Mouse (Mus musculus): ENCODE data around the gene Pthlh. TPM values are rescaled to one million over a fixed set of nuclear protein-coding genes. Genes with fewer than 3 reads are reported as not detected.
A peak's percentile ranks its signal among the peaks of the same experiment; 100 is the strongest.

Gene Pthlh
- polyA plus RNA-seq, 1 experiment from 2014 or later, result 0.18 TPM

DNA sequence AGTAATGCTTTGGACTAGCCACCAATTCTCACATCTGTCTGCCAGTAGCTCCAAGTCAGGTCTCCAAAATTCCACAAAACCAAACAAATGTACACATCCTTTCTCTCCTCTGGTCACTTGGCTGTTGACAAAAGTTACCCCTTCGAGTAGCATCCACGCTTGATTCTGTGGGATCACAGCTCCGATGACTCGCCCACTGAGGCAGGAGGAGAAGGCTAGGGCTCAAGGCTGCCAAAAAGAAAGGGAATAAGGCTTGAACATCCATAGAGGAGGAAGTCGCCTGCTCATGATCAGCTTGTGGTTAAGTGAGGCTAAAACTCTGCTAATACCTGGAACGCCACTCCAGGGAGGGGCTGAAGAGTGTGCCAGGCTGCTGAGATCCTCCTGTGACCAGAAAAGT, 2.5 kb upstream of the Pthlh start:
- Histone ChIP-seq H3K27me3 (replicated peaks; ENCODE audit: control insufficient read depth, insufficient read depth, low read length) (peaks cover 43% of the 10 kb centered on the region), H3K4me2 (no peak overlapping the region), H3K4me1 (replicated peaks; ENCODE audit: control insufficient read depth, insufficient read depth, low read length) (no peaks in the 10 kb centered on the region), H3K4me3 (ENCODE audit: low read depth, low read length) (no peak overlapping the region), H3K36me3 (ENCODE audit: control insufficient read depth, insufficient read depth, low read length) (no peaks in the 10 kb centered on the region), H3K9me3 (ENCODE audit: control insufficient read depth, low read length) (no peaks in the 10 kb centered on the region), H3K9ac (ENCODE audit: low read depth, low read length) (no peak overlapping the region), H3K27ac (ENCODE audit: low read depth, low read length) (no peak overlapping the region)
- no peak for ATAC-seq (replicated peaks; ENCODE audit: low FRiP score)
- no peak for DNase-seq (ENCODE audit: low spot score)
- 69% methylated on average over 6 of the region's 6 CpGs for WGBS

DNA sequence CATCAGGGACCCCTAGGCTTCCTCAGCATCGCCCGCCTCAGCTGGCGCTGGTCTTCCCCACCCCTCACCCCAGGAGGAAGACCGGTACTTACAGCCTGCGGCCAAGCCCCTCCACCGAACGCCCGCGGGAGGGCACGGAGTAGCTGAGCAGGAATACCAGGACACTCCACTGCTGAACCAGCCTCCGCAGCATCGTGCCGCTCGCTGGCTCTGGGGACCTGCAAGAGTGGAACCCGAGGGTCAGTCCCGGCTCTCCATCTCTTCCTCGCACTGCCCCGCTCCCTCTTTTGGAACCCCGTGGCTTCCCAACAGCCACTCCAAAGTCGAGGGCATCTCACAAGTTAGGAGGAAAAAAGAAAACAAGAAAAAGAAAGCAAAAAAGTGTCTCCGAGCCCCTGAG, 805 bp downstream of the Pthlh start:
- Histone ChIP-seq H3K4me1 (replicated peaks; ENCODE audit: control insufficient read depth, insufficient read depth, low read length) (no peaks in the 10 kb centered on the region), H3K4me3 (ENCODE audit: low read depth, low read length) (peak overlapping the region; percentile 41), H3K36me3 (ENCODE audit: control insufficient read depth, insufficient read depth, low read length) (no peaks in the 10 kb centered on the region), H3K9ac (ENCODE audit: low read depth, low read length) (no peak overlapping the region), H3K9me3 (ENCODE audit: control insufficient read depth, low read length) (no peaks in the 10 kb centered on the region), H3K4me2 (peak overlapping the region; percentile 66), H3K27ac (ENCODE audit: low read depth, low read length) (no peak overlapping the region), H3K27me3 (replicated peaks; ENCODE audit: control insufficient read depth, insufficient read depth, low read length) (peaks cover 46% of the 10 kb centered on the region)
- ATAC-seq (replicated peaks; ENCODE audit: low FRiP score) (no peak), DNase-seq (ENCODE audit: low spot score) (no peak)
- WGBS, result 4% methylated on average over 21 of the region's 21 CpGs

DNA sequence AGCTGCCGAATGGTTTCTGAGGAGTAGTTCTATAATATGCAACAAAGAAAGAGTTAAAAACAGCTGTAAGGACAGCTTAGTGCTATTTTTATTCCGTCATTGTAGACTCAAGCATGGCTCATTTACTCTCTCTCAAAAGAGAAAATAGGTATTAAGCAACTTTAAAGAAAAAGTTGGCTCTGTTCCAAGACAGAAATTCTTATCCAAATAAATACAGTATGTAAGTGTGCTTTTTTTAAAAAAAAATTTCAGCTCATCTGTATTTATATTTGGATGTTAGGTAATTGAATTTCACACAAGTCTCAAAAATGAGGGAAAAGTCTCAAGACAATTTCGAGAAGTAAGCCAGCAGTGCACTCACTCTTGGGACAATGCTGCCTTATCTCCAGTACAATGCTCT, 2.4 kb downstream of the Pthlh start:
- Histone ChIP-seq H3K4me2 (no peak overlapping the region), H3K9me3 (ENCODE audit: control insufficient read depth, low read length) (no peaks in the 10 kb centered on the region), H3K4me1 (replicated peaks; ENCODE audit: control insufficient read depth, insufficient read depth, low read length) (no peaks in the 10 kb centered on the region), H3K27ac (ENCODE audit: low read depth, low read length) (no peak overlapping the region), H3K9ac (ENCODE audit: low read depth, low read length) (no peak overlapping the region), H3K27me3 (replicated peaks; ENCODE audit: control insufficient read depth, insufficient read depth, low read length) (peaks cover 38% of the 10 kb centered on the region), H3K4me3 (ENCODE audit: low read depth, low read length) (no peak overlapping the region), H3K36me3 (ENCODE audit: control insufficient read depth, insufficient read depth, low read length) (no peaks in the 10 kb centered on the region)
- ATAC-seq (replicated peaks; ENCODE audit: low FRiP score), result no peak
- no peak for DNase-seq (ENCODE audit: low spot score)
- WGBS, result 65% methylated on average over 3 of the region's 3 CpGs

DNA sequence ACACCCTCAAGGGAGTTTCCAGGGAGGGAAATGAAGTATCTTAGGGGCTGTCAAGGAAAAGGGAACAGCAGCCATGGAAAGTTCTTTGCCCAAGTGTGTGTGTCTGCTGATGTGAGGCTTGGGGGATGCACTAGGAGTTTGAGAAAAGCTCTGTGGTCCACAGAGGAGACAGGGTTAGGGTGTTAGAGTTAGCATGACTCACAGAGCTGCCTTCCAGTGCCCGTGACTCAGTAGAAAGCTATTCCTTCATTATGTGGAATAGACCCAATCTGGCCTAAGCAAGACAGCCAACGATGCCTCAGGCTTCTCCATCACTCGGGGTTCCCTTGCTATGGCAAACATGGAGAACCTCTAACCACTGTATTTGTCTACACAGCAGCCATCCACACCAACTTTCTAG, 3.2 kb downstream of the Pthlh start:
- Histone ChIP-seq H3K27ac (ENCODE audit: low read depth, low read length) (no peak overlapping the region), H3K4me2 (no peak overlapping the region), H3K9me3 (ENCODE audit: control insufficient read depth, low read length) (no peaks in the 10 kb centered on the region), H3K4me3 (ENCODE audit: low read depth, low read length) (no peak overlapping the region), H3K9ac (ENCODE audit: low read depth, low read length) (no peak overlapping the region), H3K27me3 (replicated peaks; ENCODE audit: control insufficient read depth, insufficient read depth, low read length) (peaks cover 31% of the 10 kb centered on the region), H3K4me1 (replicated peaks; ENCODE audit: control insufficient read depth, insufficient read depth, low read length) (no peaks in the 10 kb centered on the region), H3K36me3 (ENCODE audit: control insufficient read depth, insufficient read depth, low read length) (no peaks in the 10 kb centered on the region)
- DNase-seq (ENCODE audit: low spot score) (no peak), ATAC-seq (replicated peaks; ENCODE audit: low FRiP score) (no peak)
- WGBS, result 68% methylated on average over 3 of the region's 3 CpGs

DNA sequence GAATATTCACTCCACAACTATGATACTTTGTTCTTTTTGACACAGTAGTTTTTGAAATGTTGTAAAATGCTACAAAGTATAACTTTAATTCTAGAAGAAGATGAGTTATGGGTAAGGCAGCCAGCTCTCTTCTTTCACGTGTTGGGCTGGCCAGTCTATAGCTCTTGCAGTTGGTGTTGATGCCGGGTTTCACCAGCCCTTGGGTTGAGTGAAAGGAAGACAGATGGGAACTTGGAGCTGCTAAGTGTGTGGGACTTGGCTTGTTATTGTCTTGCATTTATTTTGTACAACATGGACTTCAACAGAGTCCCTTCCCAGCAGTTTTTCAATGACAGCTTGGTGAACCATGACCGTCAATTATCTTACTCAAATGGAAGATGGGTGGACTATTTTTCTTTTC, 16.2 kb downstream of the Pthlh start:
- no peak overlapping the region for H3K9ac ChIP-seq (ENCODE audit: low read depth, low read length)
- no peak overlapping the region for H3K4me2 ChIP-seq
- H3K4me1 ChIP-seq (replicated peaks; ENCODE audit: control insufficient read depth, insufficient read depth, low read length), result no peaks in the 10 kb centered on the region
- DNase-seq (ENCODE audit: low spot score) (no peak), ATAC-seq (replicated peaks; ENCODE audit: low FRiP score) (no peak)
- 81% methylated on average over 3 of the region's 3 CpGs for WGBS
- no peaks in the 10 kb centered on the region for H3K9me3 ChIP-seq (ENCODE audit: control insufficient read depth, low read length)
- no peaks in the 10 kb centered on the region for H3K36me3 ChIP-seq (ENCODE audit: control insufficient read depth, insufficient read depth, low read length)
- no peaks in the 10 kb centered on the region for H3K27me3 ChIP-seq (replicated peaks; ENCODE audit: control insufficient read depth, insufficient read depth, low read length)
- no peak overlapping the region for H3K4me3 ChIP-seq (ENCODE audit: low read depth, low read length)
- no peak overlapping the region for H3K27ac ChIP-seq (ENCODE audit: low read depth, low read length)

DNA sequence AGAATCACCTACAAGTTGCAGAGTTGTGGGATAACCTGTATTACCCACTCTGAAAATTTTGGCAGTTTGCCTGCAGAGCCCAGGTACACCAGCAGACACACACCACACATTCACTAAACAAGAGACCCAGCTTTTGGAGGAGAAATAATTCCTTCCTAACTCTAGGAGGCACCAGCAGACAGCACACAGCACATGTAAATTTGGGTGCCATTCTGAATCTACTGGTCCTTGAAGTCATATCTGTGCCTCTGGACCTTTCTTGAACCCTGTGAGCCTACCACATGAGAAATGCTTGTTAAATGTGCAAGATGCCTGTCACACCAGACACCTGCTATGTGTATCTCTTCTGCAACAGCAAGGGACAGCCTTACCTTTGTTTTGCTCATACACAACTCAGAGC, 19.7 kb downstream of the Pthlh start:
- DNase-seq (ENCODE audit: low spot score) (no peak), ATAC-seq (replicated peaks; ENCODE audit: low FRiP score) (no peak)
- no peaks in the 10 kb centered on the region for H3K36me3 ChIP-seq (ENCODE audit: control insufficient read depth, insufficient read depth, low read length)
- H3K27ac ChIP-seq (ENCODE audit: low read depth, low read length), result no peak overlapping the region
- no peak overlapping the region for H3K4me3 ChIP-seq (ENCODE audit: low read depth, low read length)
- H3K4me2 ChIP-seq, result no peak overlapping the region
- H3K4me1 ChIP-seq (replicated peaks; ENCODE audit: control insufficient read depth, insufficient read depth, low read length), result no peaks in the 10 kb centered on the region
- no peaks in the 10 kb centered on the region for H3K27me3 ChIP-seq (replicated peaks; ENCODE audit: control insufficient read depth, insufficient read depth, low read length)
- H3K9me3 ChIP-seq (ENCODE audit: control insufficient read depth, low read length), result no peaks in the 10 kb centered on the region
- H3K9ac ChIP-seq (ENCODE audit: low read depth, low read length), result no peak overlapping the region

DNA sequence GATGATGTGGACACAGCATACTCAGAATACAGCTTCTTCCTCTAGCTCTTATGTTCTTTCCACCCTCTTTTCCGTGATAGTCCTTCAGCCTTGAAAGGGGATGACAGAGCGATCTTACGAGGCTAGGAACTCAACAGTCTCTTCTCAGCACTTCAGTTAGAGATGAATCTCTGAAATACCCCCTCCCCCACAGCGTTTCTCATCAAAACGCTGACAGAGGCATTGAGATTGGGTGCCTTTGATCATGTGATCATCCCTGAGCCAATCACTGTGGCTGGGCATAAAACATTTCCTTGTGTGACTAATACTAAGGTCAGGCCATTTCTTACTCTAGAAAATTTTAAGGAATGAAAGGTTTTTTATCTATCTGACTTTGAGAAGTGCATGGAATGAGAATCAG, 20.3 kb downstream of the Pthlh start:
- H3K4me1 ChIP-seq (replicated peaks; ENCODE audit: control insufficient read depth, insufficient read depth, low read length), result no peaks in the 10 kb centered on the region
- no peak for DNase-seq (ENCODE audit: low spot score)
- no peaks in the 10 kb centered on the region for H3K27me3 ChIP-seq (replicated peaks; ENCODE audit: control insufficient read depth, insufficient read depth, low read length)
- no peaks in the 10 kb centered on the region for H3K36me3 ChIP-seq (ENCODE audit: control insufficient read depth, insufficient read depth, low read length)
- H3K27ac ChIP-seq (ENCODE audit: low read depth, low read length), result no peak overlapping the region
- no peak overlapping the region for H3K4me3 ChIP-seq (ENCODE audit: low read depth, low read length)
- no peak overlapping the region for H3K4me2 ChIP-seq
- WGBS, result 48% methylated on average over 5 of the region's 5 CpGs
- no peaks in the 10 kb centered on the region for H3K9me3 ChIP-seq (ENCODE audit: control insufficient read depth, low read length)
- no peak for ATAC-seq (replicated peaks; ENCODE audit: low FRiP score)
- H3K9ac ChIP-seq (ENCODE audit: low read depth, low read length), result no peak overlapping the region

DNA sequence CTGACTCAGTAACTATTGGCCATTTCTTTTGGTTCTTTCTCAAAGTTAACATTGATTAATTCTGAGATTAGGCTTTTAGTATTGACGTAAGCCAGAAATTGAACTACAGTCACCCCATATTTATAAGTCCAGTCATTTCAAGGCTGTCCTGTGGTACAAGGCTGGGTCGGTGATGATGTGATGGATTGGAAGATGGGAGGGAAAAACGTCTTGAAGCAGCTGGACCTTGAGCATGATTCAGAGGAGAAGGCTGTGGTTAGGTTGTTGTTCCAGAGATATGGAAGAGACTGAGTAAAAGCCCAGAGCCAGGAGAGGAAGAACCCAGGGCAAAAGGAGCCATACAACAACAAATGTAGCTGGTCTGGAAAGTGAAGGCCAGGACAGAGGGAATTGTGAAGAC, 22.4 kb downstream of the Pthlh start:
- 65% methylated on average over 3 of the region's 3 CpGs for WGBS
- DNase-seq (ENCODE audit: low spot score) (no peak), ATAC-seq (replicated peaks; ENCODE audit: low FRiP score) (no peak)
- Histone ChIP-seq H3K36me3 (ENCODE audit: control insufficient read depth, insufficient read depth, low read length) (no peaks in the 10 kb centered on the region), H3K27ac (ENCODE audit: low read depth, low read length) (no peak overlapping the region), H3K27me3 (replicated peaks; ENCODE audit: control insufficient read depth, insufficient read depth, low read length) (no peaks in the 10 kb centered on the region), H3K9ac (ENCODE audit: low read depth, low read length) (no peak overlapping the region), H3K4me1 (replicated peaks; ENCODE audit: control insufficient read depth, insufficient read depth, low read length) (no peaks in the 10 kb centered on the region), H3K4me2 (no peak overlapping the region), H3K9me3 (ENCODE audit: control insufficient read depth, low read length) (no peaks in the 10 kb centered on the region), H3K4me3 (ENCODE audit: low read depth, low read length) (no peak overlapping the region)

DNA sequence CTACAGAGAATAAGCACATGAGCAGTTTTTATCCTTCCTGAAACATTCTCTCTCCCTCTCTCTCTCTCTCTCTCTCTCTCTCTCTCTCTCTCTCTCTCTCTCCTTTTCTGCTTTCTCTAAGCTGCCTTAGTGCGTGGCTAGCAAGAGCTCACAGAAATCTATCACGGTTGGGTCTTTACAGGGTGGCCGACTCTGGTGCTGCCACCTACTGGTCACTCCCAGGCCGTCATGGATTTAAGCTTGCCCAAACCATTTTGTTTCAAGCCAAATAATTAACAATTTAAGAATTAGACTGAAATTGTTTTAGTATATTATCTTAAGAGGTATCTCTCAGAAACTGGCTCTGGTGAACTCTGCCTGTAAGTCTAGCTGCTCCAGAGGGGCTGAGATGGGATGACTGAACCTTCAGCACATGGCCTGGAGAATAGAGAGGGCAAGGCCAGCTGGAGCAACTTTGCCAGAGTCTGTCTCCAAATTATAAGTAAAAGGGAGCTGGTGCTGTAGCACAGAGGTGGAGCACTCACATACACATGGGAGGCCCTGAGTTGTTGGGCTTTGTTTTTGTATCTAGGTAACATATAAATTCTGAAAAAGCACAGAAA, 23.7 kb downstream of the Pthlh start:
- H3K36me3 ChIP-seq (ENCODE audit: control insufficient read depth, insufficient read depth, low read length), result no peaks in the 10 kb centered on the region
- H3K27ac ChIP-seq (ENCODE audit: low read depth, low read length), result no peak overlapping the region
- no peak overlapping the region for H3K4me3 ChIP-seq (ENCODE audit: low read depth, low read length)
- no peaks in the 10 kb centered on the region for H3K27me3 ChIP-seq (replicated peaks; ENCODE audit: control insufficient read depth, insufficient read depth, low read length)
- H3K9ac ChIP-seq (ENCODE audit: low read depth, low read length), result no peak overlapping the region
- WGBS, result 1% methylated on average over 4 of the region's 4 CpGs
- no peak overlapping the region for H3K4me2 ChIP-seq
- no peaks in the 10 kb centered on the region for H3K9me3 ChIP-seq (ENCODE audit: control insufficient read depth, low read length)
- no peak for ATAC-seq (replicated peaks; ENCODE audit: low FRiP score)
- no peaks in the 10 kb centered on the region for H3K4me1 ChIP-seq (replicated peaks; ENCODE audit: control insufficient read depth, insufficient read depth, low read length)
- peak; percentile 43 for DNase-seq (ENCODE audit: low spot score)
